ENCODE assay signal across 10 mouse cellular contexts in the genomic region with DNA sequence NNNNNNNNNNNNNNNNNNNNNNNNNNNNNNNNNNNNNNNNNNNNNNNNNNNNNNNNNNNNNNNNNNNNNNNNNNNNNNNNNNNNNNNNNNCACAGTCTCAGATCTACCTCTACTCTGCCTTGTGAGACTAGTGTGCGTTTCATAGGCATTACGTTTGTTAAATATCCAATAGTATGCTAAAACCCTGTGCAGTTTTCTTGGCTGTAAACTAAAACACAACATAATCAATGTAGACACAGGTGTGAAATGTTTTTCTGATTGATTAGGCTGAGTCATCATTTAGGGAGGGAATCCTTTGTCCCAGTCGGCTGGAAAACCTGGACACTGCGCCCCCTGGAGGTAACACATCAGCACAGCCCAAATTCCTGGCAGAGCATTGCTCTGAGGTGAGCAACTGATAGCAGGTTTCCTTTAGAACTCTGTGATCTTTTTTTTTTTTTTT. TPM values are rescaled to one million over a fixed set of nuclear protein-coding genes. Genes with fewer than 3 reads are reported as not detected.
DNase-seq lines count a peak whose midpoint lies in the region; TF ChIP-seq lines count a peak whose summit lies in the region.
"Had no signal": no experiment of that assay in that cellular context is flagged by ENCODE, and none has a peak within 500 bp of the region (broad histone marks: within the 10 kb centered on the region; RNA-seq: fewer than 3 reads in every experiment).

No protein-coding gene starts in this region.

- no peak for DNase-seq in cerebellum, adult 2 months
- no peak for DNase-seq in cerebellum, postnatal 4 days (ENCODE audit: low spot score in 2 of 2)
- peak; percentile 38 for DNase-seq in left cerebral cortex, postnatal 4 days
- DNase-seq in left cerebral cortex, postnatal 36 days (ENCODE audit: low spot score in 2 of 2) = no peak
- DNase-seq in CD4-positive helper T cell, adult 2 months (ENCODE audit: low read depth, low spot score) = peak; percentile 38
- DNase-seq in induced T-regulatory cell, adult 2 months (ENCODE audit: low read depth) = peak; percentile 68
- no peak for DNase-seq in right cerebral cortex, postnatal 14 days
- no peak for DNase-seq in heart, adult 18-20 months
- DNase-seq: cerebellum, adult 9-10 months had no signal

- no peak overlapping the region for H3K4me3 ChIP-seq in cerebellum, adult 2 months (replicated peaks; ENCODE audit: insufficient read depth, low read depth, low read length)
- H3K4me3 ChIP-seq: forebrain, embryonic 12.5 days had no signal

- H3K27me3 ChIP-seq in cerebellum, adult 2 months (ENCODE audit: control insufficient read depth, insufficient read depth, low read length) = no peaks in the 10 kb centered on the region
- H3K27me3 ChIP-seq: forebrain, embryonic 12.5 days had no signal

- H3K4me1 ChIP-seq in cerebellum, adult 2 months (ENCODE audit: control insufficient read depth, insufficient read depth, low read length) = no peaks in the 10 kb centered on the region; the same call in 1 of the 2 replicates
- H3K4me1 ChIP-seq: forebrain, embryonic 12.5 days had no signal

- TF ChIP-seq POLR2A in cerebellum, adult 2 months (IDR thresholded peaks at IDR 0.05; ENCODE audit: borderline replicate concordance, insufficient read depth, low read length) = no peak

- intact Hi-C loops in left cerebral cortex, postnatal 4 days (cut with DNase I) = no loop called here
- intact Hi-C loops in left cerebral cortex, postnatal 36 days (cut with DNase I) = loop anchor here (5.0 kb wide), 1 partner anchor 73 kb away; no protein-coding TSS in a partner anchor

- 66% methylated on average over 4 of the region's 4 CpGs for WGBS in cerebellum, adult 2 months

- TF ChIP-seq CTCF in cerebellum, adult 2 months (IDR thresholded peaks at IDR 0.05; ENCODE audit: borderline replicate concordance, insufficient read depth, low read depth, low read length) = peak; percentile 33; the same call in 1 of the 2 replicates

- no peak overlapping the region for H3K27ac ChIP-seq in cerebellum, adult 2 months (ENCODE audit: insufficient read depth, low read length)
- H3K27ac ChIP-seq: forebrain, embryonic 12.5 days had no signal

RNA-seq across cellular contexts. Expression of a gene that starts 48.2 kb away (rescaled TPM):
- polyA plus RNA-seq in cerebellum, adult 2 months (2012; rRNA removed) = 93.6 and 114 TPM in 2 replicates
- 10 to 100 TPM; 16.8 to 18.7 TPM for total RNA-seq in left cerebral cortex, postnatal 4 days (2021)
- total RNA-seq in left cerebral cortex, postnatal 36 days (2021) = 10 to 100 TPM in 1 of 2 experiments, 1 to 10 TPM in 1; 9.9 to 13.6 TPM
- 1 to 10 TPM; 4.4 to 6.2 TPM for total RNA-seq in heart, adult 18-20 months (2021)

Comparison
In these comparisons a context has a peak if more than half of its experiments do, and no peak if none do; other contexts are left out.
1. DNase-seq: peak in left cerebral cortex, postnatal 4 days (single experiment), CD4-positive helper T cell, adult 2 months (single experiment) and induced T-regulatory cell, adult 2 months (single experiment); none in cerebellum, adult 2 months (0 of 2), cerebellum, postnatal 4 days (0 of 2), left cerebral cortex, postnatal 36 days (0 of 2), right cerebral cortex, postnatal 14 days (single experiment) and heart, adult 18-20 months (0 of 2).